Mouse (Mus musculus) MEL-GATA-1-ER (cell line): ENCODE data around the gene Zfp451.
"Not testable (repeated sequence)": the region's sequence is repeated elsewhere in the genome, so short reads cannot be mapped to it uniquely, and the experiment has no call there.

Source experiments
- DNase-seq: peaks from one replicate; pipeline ENCODE4 v3.0.0-alpha.2; 2012; ENCODE audit warnings: low read depth; ENCODE audit errors: extremely low read depth

The Zfp451 gene

GRCm38 (mm10) chr1:33757491-33758041, 56.8 kb downstream of the Zfp451 start, which contains the start of gene Bag2:
Gene Bag2, minus strand, starts transcription at chr1:33757795.
- no peak for DNase-seq

GRCm38 (mm10) chr1:33757033-33757413, 57.4 kb downstream of the Zfp451 start:
- peak; percentile 36 for DNase-seq

- DNase-seq: peak; percentile 33
These were observed 58.0 kb downstream of the Zfp451 start for GRCm38 (mm10) chr1:33756258-33757032.

- peak; percentile 52 for DNase-seq
These were observed 58.6 kb downstream of the Zfp451 start for GRCm38 (mm10) chr1:33755799-33756198.

- DNase-seq: peak; percentile 31
These were observed 59.2 kb downstream of the Zfp451 start for GRCm38 (mm10) chr1:33754965-33755735.

GRCm38 (mm10) chr1:33754089-33754488, 60.3 kb downstream of the Zfp451 start:
- no peak for DNase-seq

- DNase-seq: no peak
These were observed 63.1 kb downstream of the Zfp451 start for GRCm38 (mm10) chr1:33751283-33751682.

- DNase-seq: not testable (repeated sequence)
These were observed 64.7 kb downstream of the Zfp451 start for GRCm38 (mm10) chr1:33749709-33750108.

GRCm38 (mm10) chr1:33749109-33749508, 65.3 kb downstream of the Zfp451 start:
- no peak for DNase-seq

- DNase-seq: no peak
These were observed 68.5 kb downstream of the Zfp451 start for GRCm38 (mm10) chr1:33745901-33746300.

GRCm38 (mm10) chr1:33744815-33745214, 69.6 kb downstream of the Zfp451 start:
- DNase-seq: not testable (repeated sequence)

GRCm38 (mm10) chr1:33742903-33743302, 71.5 kb downstream of the Zfp451 start:
- DNase-seq: no peak

- DNase-seq: peak; percentile 33
These were observed 75.1 kb downstream of the Zfp451 start for GRCm38 (mm10) chr1:33739302-33739701.

- no peak for DNase-seq
These were observed 75.6 kb downstream of the Zfp451 start for GRCm38 (mm10) chr1:33738681-33739278.

GRCm38 (mm10) chr1:33738281-33738680, 76.1 kb downstream of the Zfp451 start:
- DNase-seq: no peak

GRCm38 (mm10) chr1:33734001-33734685, 80.3 kb downstream of the Zfp451 start:
- DNase-seq: no peak

GRCm38 (mm10) chr1:33733044-33733443, 81.4 kb downstream of the Zfp451 start:
- no peak for DNase-seq

GRCm38 (mm10) chr1:33725086-33725485, 89.3 kb downstream of the Zfp451 start:
- no peak for DNase-seq

- DNase-seq: no peak
These were observed 89.9 kb downstream of the Zfp451 start for GRCm38 (mm10) chr1:33724516-33724915.

GRCm38 (mm10) chr1:33721020-33721419, 93.4 kb downstream of the Zfp451 start:
- DNase-seq: no peak

GRCm38 (mm10) chr1:33720231-33720630, 94.2 kb downstream of the Zfp451 start:
- DNase-seq: no peak
